Mouse (Mus musculus) frontal cortex, adult 2 months (tissue): Measurements from ENCODE around the gene Bri3bp. TPM values are rescaled to one million over a fixed set of nuclear protein-coding genes. Genes with fewer than 3 reads are reported as not detected.

ENCODE experiments used
- DNase-seq, 2 experiments: peaks; one replicate each; pipeline ENCODE4 v3.0.0; 2022; ENCODE audit warnings: low spot score in 1 of 2; ENCODE audit errors: extremely low spot score in 1 of 2
- polyA plus RNA-seq: library from polyadenylated mRNA; depleted of rRNA; stranded (reverse); fragments of >200 nt; gene quantifications from 2 replicates; pipeline ENCODE4 v1.2.3, GENCODE M21; 2012; rRNA removed

The Bri3bp gene
- polyA plus RNA-seq, 1 experiment: 34.1 TPM

- no peak for DNase-seq
These were observed 66.6 kb downstream of the Bri3bp start for GRCm38 (mm10) chr5:125508006-125508405.

- peak in 1 of 2 experiments; percentile 70 for DNase-seq
These were observed 68.2 kb downstream of the Bri3bp start for GRCm38 (mm10) chr5:125509541-125509940.

Other genes with a start within 250 kb of the Bri3bp start
- 34.1 and 37.7 TPM in 2 replicates for gene Scarb1, start 100.5 kb upstream of the Bri3bp start, polyA plus RNA-seq
- 0.22 and 0.40 TPM in 2 replicates for gene Gm10382, start 52.2 kb upstream of the Bri3bp start, polyA plus RNA-seq
- 699 and 744 TPM in 2 replicates for gene Ubc, start 51.4 kb upstream of the Bri3bp start, polyA plus RNA-seq
- gene Dhx37, start 7.4 kb upstream of the Bri3bp start, polyA plus RNA-seq: 12.4 and 17.2 TPM in 2 replicates
- gene Aacs, start 34.2 kb downstream of the Bri3bp start, polyA plus RNA-seq: 40.3 and 43.4 TPM in 2 replicates
- gene Tmem132b, start 90.2 kb downstream of the Bri3bp start, polyA plus RNA-seq: 22.7 and 26.8 TPM in 2 replicates